Mouse (Mus musculus) adrenal gland, adult 18-20 months (tissue): ENCODE data around the gene H2-M10.2. TPM values are rescaled to one million over a fixed set of nuclear protein-coding genes. Genes with fewer than 3 reads are reported as not detected.

Source experiments
- DNase-seq, 2 experiments: peaks; one replicate each; pipeline ENCODE4 v3.0.0; 2021 to 2022; ENCODE audit warnings: low spot score in 2 of 2
- long read RNA-seq, 2 experiments: library from polyadenylated mRNA; stranded (forward); transcript quantifications; one replicate each; pipeline ENCODE4 v2.0.0; 2021
- total RNA-seq, 2 experiments: library from RNA; stranded (reverse); gene quantifications; 1 replicate in 1 of 2; 2 replicates in 1 of 2; pipeline ENCODE4 v1.2.3; 2021

Gene H2-M10.2
- not detected for total RNA-seq
- long read RNA-seq, experiment 1: 0 reads
- long read RNA-seq, experiment 2: 0 reads

- no peak for DNase-seq
These were observed at the start of gene H2-M10.2 for GRCm38 (mm10) chr17:36286390-36286789. TSS of gene H2-M10.2 (minus strand) at chr17:36286490.

GRCm38 (mm10) chr17:36326055-36326454, 39.8 kb upstream of the H2-M10.2 start, which contains the start of gene H2-M10.1:
TSS of gene H2-M10.1 (minus strand) at chr17:36326155.
- no peak for DNase-seq

- no peak for DNase-seq
These were observed 29.5 kb upstream of the H2-M10.2 start for GRCm38 (mm10) chr17:36315689-36316253.

- DNase-seq: peak; percentile 28 to 44
These were observed 28.9 kb upstream of the H2-M10.2 start for GRCm38 (mm10) chr17:36315041-36315688.

- no peak for DNase-seq
These were observed 28.2 kb upstream of the H2-M10.2 start for GRCm38 (mm10) chr17:36314511-36314910.

GRCm38 (mm10) chr17:36309293-36309692, 23.0 kb upstream of the H2-M10.2 start:
- DNase-seq: no peak

GRCm38 (mm10) chr17:36308855-36309254, 22.6 kb upstream of the H2-M10.2 start:
- peak; percentile 37 to 40 for DNase-seq

GRCm38 (mm10) chr17:36281521-36282245, 4.6 kb downstream of the H2-M10.2 start:
- DNase-seq: no peak

- DNase-seq: no peak
These were observed 11.5 kb downstream of the H2-M10.2 start for GRCm38 (mm10) chr17:36274776-36275175.

GRCm38 (mm10) chr17:36273796-36274195, 12.5 kb downstream of the H2-M10.2 start:
- DNase-seq: no peak

- no peak for DNase-seq
These were observed 13.5 kb downstream of the H2-M10.2 start for GRCm38 (mm10) chr17:36272643-36273366.

- no peak for DNase-seq
These were observed 14.6 kb downstream of the H2-M10.2 start, which contains the start of gene Trim39 for GRCm38 (mm10) chr17:36271586-36272256. TSS of gene Trim39 (minus strand) at chr17:36272247.

GRCm38 (mm10) chr17:36270956-36271585, 15.2 kb downstream of the H2-M10.2 start:
- peak; percentile 88 to 91 for DNase-seq

GRCm38 (mm10) chr17:36265834-36266233, 20.5 kb downstream of the H2-M10.2 start:
- no peak for DNase-seq

- no peak for DNase-seq
These were observed 21.9 kb downstream of the H2-M10.2 start for GRCm38 (mm10) chr17:36264273-36264925.

GRCm38 (mm10) chr17:36261511-36262166, 24.7 kb downstream of the H2-M10.2 start:
- DNase-seq: no peak

- no peak for DNase-seq
These were observed 28.3 kb downstream of the H2-M10.2 start, which contains the start of gene Rpp21 for GRCm38 (mm10) chr17:36257969-36258368. TSS of gene Rpp21 (minus strand) at chr17:36258069.

- DNase-seq: peak; percentile 71 to 76
These were observed 28.9 kb downstream of the H2-M10.2 start for GRCm38 (mm10) chr17:36257241-36257947.
